Mouse (Mus musculus) C2C12 (cell line): ENCODE data around the gene Rasgrp1. TPM values are rescaled to one million over a fixed set of nuclear protein-coding genes. Genes with fewer than 3 reads are reported as not detected.

Experiments used
- H3K27me3 ChIP-seq: one replicate; pipeline ENCODE4 v1.6.1; 2011; ENCODE audit not compliant: control insufficient read depth, insufficient read depth, insufficient read length
- H3K36me3 ChIP-seq: one replicate; pipeline ENCODE4 v1.6.1; 2011; ENCODE audit not compliant: control insufficient read depth, insufficient read depth
- H3K4me3 ChIP-seq: one replicate; pipeline ENCODE4 v1.5.1; 2011; ENCODE audit warnings: mild to moderate bottlenecking, control low read depth; ENCODE audit not compliant: poor library complexity, insufficient read depth, severe bottlenecking
- H3K79me2 ChIP-seq: one replicate; pipeline ENCODE4 v1.6.1; 2011; ENCODE audit not compliant: control insufficient read depth, insufficient read depth
- H3K79me3 ChIP-seq: one replicate; pipeline ENCODE4 v1.6.1; 2011; ENCODE audit warnings: low read depth, control low read depth
- H3ac ChIP-seq: one replicate; pipeline ENCODE3; 2011; ENCODE audit warnings: low read depth; ENCODE audit not compliant: control insufficient read depth, insufficient read length
- CEBPB ChIP-seq: IDR thresholded peaks from one replicate; pipeline ENCODE4 v1.6.1; 2011; ENCODE audit warnings: low read depth, mild to moderate bottlenecking, control low read depth, moderate library complexity
- CTCF ChIP-seq: IDR thresholded peaks from one replicate; pipeline ENCODE4 v1.5.1; 2011; ENCODE audit not compliant: control insufficient read depth, insufficient read depth, insufficient read length
- FOSL1 ChIP-seq: IDR thresholded peaks from one replicate; pipeline ENCODE4 v1.8.0; 2011; ENCODE audit warnings: mild to moderate bottlenecking, low read length; ENCODE audit not compliant: poor library complexity, insufficient read depth, severe bottlenecking
- MAX ChIP-seq: IDR thresholded peaks from one replicate; pipeline ENCODE4 v1.6.1; 2011; ENCODE audit warnings: mild to moderate bottlenecking, control low read depth
- MYOD1 ChIP-seq: IDR thresholded peaks from one replicate; pipeline ENCODE4 v1.6.1; 2011; ENCODE audit warnings: low read depth; ENCODE audit not compliant: control insufficient read depth, insufficient read length
- MYOG ChIP-seq: IDR thresholded peaks from one replicate; pipeline ENCODE4 v1.6.1; 2011; ENCODE audit not compliant: control insufficient read depth, insufficient read length; ENCODE audit errors: extremely low read depth
- polyA plus RNA-seq: library from polyadenylated mRNA; unstranded; fragments of >200 nt; fragmentation: generic; extraction: Trizol; gene quantifications from one replicate; pipeline ENCODE4 v1.2.1, GENCODE M21; 2012; ENCODE audit warnings: missing spikeins

Rasgrp1 gene
- polyA plus RNA-seq, 1 experiment, result not detected

GRCm38 (mm10) chr2:117230261-117230660, 112.5 kb downstream of the Rasgrp1 start:
- Histone ChIP-seq H3K79me3 (no peaks in the 10 kb centered on the region), H3ac (no peak overlapping the region), H3K27me3 (no peaks in the 10 kb centered on the region), H3K4me3 (no peak overlapping the region), H3K36me3 (no peaks in the 10 kb centered on the region), H3K79me2 (no peaks in the 10 kb centered on the region)
- TF ChIP-seq CEBPB, result no peak
- TF ChIP-seq CTCF, result no peak
- no peak for TF ChIP-seq MAX
- TF ChIP-seq MYOD1, result no peak
- TF ChIP-seq MYOG, result no peak
- TF ChIP-seq FOSL1, result no peak

Other genes with a start within 250 kb of the Rasgrp1 start
- gene Spred1, start 221.6 kb downstream of the Rasgrp1 start, polyA plus RNA-seq, result 13.0 TPM
- 36.4 TPM for gene Fam98b, start 93.3 kb downstream of the Rasgrp1 start, polyA plus RNA-seq